Mouse (Mus musculus): Measurements from ENCODE around the gene Hoxa10. TPM values are rescaled to one million over a fixed set of nuclear protein-coding genes. Genes with fewer than 3 reads are reported as not detected.

The Hoxa10 gene
- polyA plus RNA-seq (2015; fragmentation: Nextera tagmentation; extraction: Ambion mirVana): 77.8 and 86.6 TPM in 2 replicates

GRCm38 (mm10) chr6:52240389-52241000, at the start of gene Hoxa10:
Hoxa10 (minus strand) TSS chr6:52240854.
- peak within 1 kb of the TSS; percentile 59 for H3K4me3 ChIP-seq

GRCm38 (mm10) chr6:52290186-52290585, 49.5 kb upstream of the Hoxa10 start:
- no peak overlapping the region for H3K4me2 ChIP-seq
- H3K4me1 ChIP-seq (replicated peaks): peaks cover 7% of the 10 kb centered on the region
- H3K27me3 ChIP-seq: peaks cover 87% of the 10 kb centered on the region
- H3K27ac ChIP-seq (replicated peaks): no peak overlapping the region
- no peak overlapping the region for H3K9ac ChIP-seq
- WGBS: 25% methylated on average over 12 of the region's 12 CpGs
- no peaks in the 10 kb centered on the region for H3K36me3 ChIP-seq
- no peak for ATAC-seq (ENCODE audit: low read depth)
- no peak overlapping the region for H3K4me3 ChIP-seq
- no peaks in the 10 kb centered on the region for H3K9me3 ChIP-seq

More at GRCm38 (mm10) chr6:52240389-52241000, at the start of gene Hoxa10:
- peaks cover 86% of the 10 kb centered on the region for H3K27me3 ChIP-seq
- H3K4me1 ChIP-seq (replicated peaks): peaks cover 24% of the 10 kb centered on the region
- under 1% methylated on average over 35 of the region's 35 CpGs for WGBS
- peak; percentile 61 for ATAC-seq (ENCODE audit: low read depth)
- H3K36me3 ChIP-seq: no peaks in the 10 kb centered on the region
- H3K4me2 ChIP-seq: peak within 1 kb of the TSS; percentile 97
- peak within 1 kb of the TSS; percentile 93 for H3K27ac ChIP-seq (replicated peaks)
- no peaks in the 10 kb centered on the region for H3K9me3 ChIP-seq
- H3K9ac ChIP-seq: peak within 1 kb of the TSS; percentile 97

GRCm38 (mm10) chr6:52283896-52284295, 43.2 kb upstream of the Hoxa10 start:
- no peak for ATAC-seq (ENCODE audit: low read depth)
- WGBS: 89% methylated on average over 5 of the region's 5 CpGs
- Histone ChIP-seq H3K36me3 (no peaks in the 10 kb centered on the region), H3K4me2 (no peak overlapping the region), H3K27ac (replicated peaks) (no peak overlapping the region), H3K9ac (no peak overlapping the region), H3K27me3 (peaks cover 79% of the 10 kb centered on the region), H3K4me1 (replicated peaks) (no peaks in the 10 kb centered on the region), H3K9me3 (no peaks in the 10 kb centered on the region), H3K4me3 (no peak overlapping the region)

- Histone ChIP-seq H3K27ac (replicated peaks) (no peak overlapping the region), H3K9me3 (no peaks in the 10 kb centered on the region), H3K4me3 (no peak overlapping the region), H3K9ac (no peak overlapping the region), H3K4me1 (replicated peaks) (no peaks in the 10 kb centered on the region), H3K36me3 (no peaks in the 10 kb centered on the region), H3K27me3 (peaks cover 83% of the 10 kb centered on the region), H3K4me2 (no peak overlapping the region)
- ATAC-seq (ENCODE audit: low read depth): no peak
- 48% methylated on average over 12 of the region's 12 CpGs for WGBS
These were observed 40.4 kb upstream of the Hoxa10 start for GRCm38 (mm10) chr6:52281084-52281483.

GRCm38 (mm10) chr6:52276920-52277319, 36.3 kb upstream of the Hoxa10 start:
- no peak overlapping the region for H3K4me2 ChIP-seq
- H3K9ac ChIP-seq: no peak overlapping the region
- H3K27ac ChIP-seq (replicated peaks): no peak overlapping the region
- H3K36me3 ChIP-seq: no peaks in the 10 kb centered on the region
- WGBS: 3% methylated on average over 5 of the region's 5 CpGs
- H3K9me3 ChIP-seq: no peaks in the 10 kb centered on the region
- H3K27me3 ChIP-seq: peaks cover 94% of the 10 kb centered on the region
- ATAC-seq (ENCODE audit: low read depth): no peak
- no peaks in the 10 kb centered on the region for H3K4me1 ChIP-seq (replicated peaks)
- no peak overlapping the region for H3K4me3 ChIP-seq

- H3K27ac ChIP-seq (replicated peaks): no peak overlapping the region
- no peaks in the 10 kb centered on the region for H3K4me1 ChIP-seq (replicated peaks)
- no peak overlapping the region for H3K4me3 ChIP-seq
- H3K36me3 ChIP-seq: no peaks in the 10 kb centered on the region
- H3K27me3 ChIP-seq: peaks cover 96% of the 10 kb centered on the region
- H3K9ac ChIP-seq: no peak overlapping the region
- no peak overlapping the region for H3K4me2 ChIP-seq
- ATAC-seq (ENCODE audit: low read depth): no peak
- under 1% methylated on average over 6 of the region's 6 CpGs for WGBS
- no peaks in the 10 kb centered on the region for H3K9me3 ChIP-seq
These were observed 35.7 kb upstream of the Hoxa10 start for GRCm38 (mm10) chr6:52276382-52276781.

- H3K27ac ChIP-seq (replicated peaks): no peak overlapping the region
- no peaks in the 10 kb centered on the region for H3K4me1 ChIP-seq (replicated peaks)
- ATAC-seq (ENCODE audit: low read depth): no peak
- no peak overlapping the region for H3K4me3 ChIP-seq
- no peaks in the 10 kb centered on the region for H3K36me3 ChIP-seq
- H3K9me3 ChIP-seq: no peaks in the 10 kb centered on the region
- H3K27me3 ChIP-seq: peaks cover 96% of the 10 kb centered on the region
- whole genome bisulfite sequencing: 5% methylated on average over 8 of the region's 8 CpGs
- H3K9ac ChIP-seq: no peak overlapping the region
- H3K4me2 ChIP-seq: no peak overlapping the region
These were observed 35.1 kb upstream of the Hoxa10 start for GRCm38 (mm10) chr6:52275563-52276280.

GRCm38 (mm10) chr6:52274576-52274975, 33.9 kb upstream of the Hoxa10 start:
- H3K27me3 ChIP-seq: peaks cover 96% of the 10 kb centered on the region
- no peak overlapping the region for H3K27ac ChIP-seq (replicated peaks)
- no peak for ATAC-seq (ENCODE audit: low read depth)
- no peak overlapping the region for H3K9ac ChIP-seq
- H3K4me1 ChIP-seq (replicated peaks): no peaks in the 10 kb centered on the region; the same call in 1 of the 2 replicates
- 2% methylated on average over 11 of the region's 11 CpGs for WGBS
- H3K9me3 ChIP-seq: no peaks in the 10 kb centered on the region
- no peaks in the 10 kb centered on the region for H3K36me3 ChIP-seq
- no peak overlapping the region for H3K4me2 ChIP-seq
- no peak overlapping the region for H3K4me3 ChIP-seq

GRCm38 (mm10) chr6:52273656-52274280, 33.1 kb upstream of the Hoxa10 start:
- ATAC-seq (ENCODE audit: low read depth): no peak
- under 1% methylated on average over 22 of the region's 22 CpGs for WGBS
- no peaks in the 10 kb centered on the region; the same call in 1 of the 2 replicates for H3K4me1 ChIP-seq (replicated peaks)
- no peak overlapping the region for H3K9ac ChIP-seq
- no peak overlapping the region for H3K4me3 ChIP-seq
- H3K36me3 ChIP-seq: no peaks in the 10 kb centered on the region
- H3K4me2 ChIP-seq: no peak overlapping the region
- H3K27me3 ChIP-seq: peaks cover 98% of the 10 kb centered on the region
- no peaks in the 10 kb centered on the region for H3K9me3 ChIP-seq
- no peak overlapping the region for H3K27ac ChIP-seq (replicated peaks)

- no peak overlapping the region for H3K4me2 ChIP-seq
- no peaks in the 10 kb centered on the region; the same call in 1 of the 2 replicates for H3K4me1 ChIP-seq (replicated peaks)
- H3K4me3 ChIP-seq: no peak overlapping the region
- no peak overlapping the region for H3K9ac ChIP-seq
- no peaks in the 10 kb centered on the region for H3K9me3 ChIP-seq
- WGBS: 3% methylated on average over 22 of the region's 22 CpGs
- peaks cover 99% of the 10 kb centered on the region for H3K27me3 ChIP-seq
- no peak for ATAC-seq (ENCODE audit: low read depth)
- H3K27ac ChIP-seq (replicated peaks): no peak overlapping the region
- H3K36me3 ChIP-seq: no peaks in the 10 kb centered on the region
These were observed 32.4 kb upstream of the Hoxa10 start for GRCm38 (mm10) chr6:52272766-52273655.

- Histone ChIP-seq H3K4me1 (replicated peaks) (no peaks in the 10 kb centered on the region; the same call in 1 of the 2 replicates), H3K27ac (replicated peaks) (no peak overlapping the region), H3K4me2 (no peak overlapping the region), H3K9ac (no peak overlapping the region), H3K36me3 (no peaks in the 10 kb centered on the region), H3K27me3 (peaks cover 97% of the 10 kb centered on the region), H3K9me3 (no peaks in the 10 kb centered on the region), H3K4me3 (no peak overlapping the region)
- ATAC-seq (ENCODE audit: low read depth): 0 out of 2 replicates have a peak, but pooled peaks have one; percentile 40
- 3% methylated on average over 23 of the region's 23 CpGs for WGBS
These were observed 30.1 kb upstream of the Hoxa10 start for GRCm38 (mm10) chr6:52270494-52271480.
